Mouse (Mus musculus) left cerebral cortex, postnatal 25 days (tissue): ENCODE measurements around the gene Slc24a2. TPM values are rescaled to one million over a fixed set of nuclear protein-coding genes. Genes with fewer than 3 reads are reported as not detected.
A peak's percentile ranks its signal among the peaks of the same experiment; 100 is the strongest.

ENCODE experiments used
- DNase-seq, 2 experiments: peaks; one replicate each; pipeline ENCODE4 v3.0.0; 2022; ENCODE audit warnings: low spot score in 2 of 2, mixed read lengths in 1 of 2
- intact Hi-C: fragments of 180-260 bp; cut with DNase I; formaldehyde crosslinking; loops from one replicate; pipeline ENCODE4 v1.15.1; 2025
- total RNA-seq, 2 experiments: library from RNA; stranded (reverse); gene quantifications; 2 replicates each; pipeline ENCODE4 v1.2.3; 2021

Slc24a2 gene
- total RNA-seq, 2 experiments from 2014 or later, result 262 to 313 TPM

- no peak for DNase-seq
- intact Hi-C loops, result no loop called here
Measured at GRCm38 (mm10) chr4:87057572-87057971, 172.7 kb downstream of the Slc24a2 start.

GRCm38 (mm10) chr4:87055768-87056167, 174.5 kb downstream of the Slc24a2 start:
- DNase-seq, result peak in 1 of 2 experiments; percentile 78
- intact Hi-C loops, result no loop called here

GRCm38 (mm10) chr4:87052881-87053280, 177.4 kb downstream of the Slc24a2 start:
- DNase-seq, result no peak
- intact Hi-C loops, result no loop called here

- DNase-seq, result peak in 1 of 2 experiments; percentile 52
- intact Hi-C loops, result no loop called here
Measured at GRCm38 (mm10) chr4:87049061-87049460, 181.2 kb downstream of the Slc24a2 start.

GRCm38 (mm10) chr4:87047131-87047530, 183.1 kb downstream of the Slc24a2 start:
- intact Hi-C loops, result no loop called here
- DNase-seq, result no peak

- intact Hi-C loops, result no loop called here
Measured at GRCm38 (mm10) chr4:87043296-87043695, 187.0 kb downstream of the Slc24a2 start.

GRCm38 (mm10) chr4:87041412-87041997, 188.8 kb downstream of the Slc24a2 start:
- peak; percentile 46 to 89 for DNase-seq
- intact Hi-C loops, result loop anchor here (2.0 kb wide), 1 partner anchor 21 kb away; no protein-coding TSS in a partner anchor

More at GRCm38 (mm10) chr4:87043296-87043695, 187.0 kb downstream of the Slc24a2 start:
- peak in 1 of 2 experiments; percentile 53 for DNase-seq

GRCm38 (mm10) chr4:87037592-87037991, 192.7 kb downstream of the Slc24a2 start:
- intact Hi-C loops, result loop anchor here (5.0 kb wide), 4 partner anchors 55 to 325 kb away; no protein-coding TSS in a partner anchor
- DNase-seq, result no peak

- DNase-seq, result peak in 1 of 2 experiments; percentile 51
- intact Hi-C loops, result loop anchor here (1.0 to 5.0 kb wide), 5 partner anchors 27 to 326 kb away; no protein-coding TSS in a partner anchor
Measured at GRCm38 (mm10) chr4:87036507-87036906, 193.8 kb downstream of the Slc24a2 start.

- intact Hi-C loops, result loop anchor here (1.0 to 5.0 kb wide), 5 partner anchors 28 to 327 kb away; no protein-coding TSS in a partner anchor
- peak; percentile 66 to 98 for DNase-seq
Measured at GRCm38 (mm10) chr4:87035701-87036100, 194.6 kb downstream of the Slc24a2 start.

- intact Hi-C loops, result no loop called here
- DNase-seq, result peak in 1 of 2 experiments; percentile 51
Measured at GRCm38 (mm10) chr4:87032632-87033031, 197.6 kb downstream of the Slc24a2 start.

GRCm38 (mm10) chr4:87031076-87031475, 199.2 kb downstream of the Slc24a2 start:
- DNase-seq, result peak in 1 of 2 experiments; percentile 55
- intact Hi-C loops, result no loop called here

- intact Hi-C loops, result no loop called here
- DNase-seq, result no peak
Measured at GRCm38 (mm10) chr4:87026311-87027151, 203.7 kb downstream of the Slc24a2 start.

- peak in 1 of 2 experiments; percentile 73 for DNase-seq
- intact Hi-C loops, result no loop called here
Measured at GRCm38 (mm10) chr4:87024556-87024955, 205.7 kb downstream of the Slc24a2 start.

GRCm38 (mm10) chr4:87021542-87021941, 208.7 kb downstream of the Slc24a2 start:
- DNase-seq, result no peak
- intact Hi-C loops, result no loop called here

GRCm38 (mm10) chr4:87019486-87020105, 210.7 kb downstream of the Slc24a2 start:
- DNase-seq, result no peak
- intact Hi-C loops, result no loop called here

- intact Hi-C loops, result no loop called here
- peak in 1 of 2 experiments; percentile 57 for DNase-seq
Measured at GRCm38 (mm10) chr4:87018073-87018997, 211.9 kb downstream of the Slc24a2 start.

- peak in 1 of 2 experiments; percentile 81 for DNase-seq
- intact Hi-C loops, result no loop called here
Measured at GRCm38 (mm10) chr4:87017464-87017863, 212.8 kb downstream of the Slc24a2 start.

- no peak for DNase-seq
- intact Hi-C loops, result no loop called here
Measured at GRCm38 (mm10) chr4:87015746-87016145, 214.5 kb downstream of the Slc24a2 start.
